Mouse (Mus musculus): ENCODE measurements around the gene Ephx1.

DNA sequence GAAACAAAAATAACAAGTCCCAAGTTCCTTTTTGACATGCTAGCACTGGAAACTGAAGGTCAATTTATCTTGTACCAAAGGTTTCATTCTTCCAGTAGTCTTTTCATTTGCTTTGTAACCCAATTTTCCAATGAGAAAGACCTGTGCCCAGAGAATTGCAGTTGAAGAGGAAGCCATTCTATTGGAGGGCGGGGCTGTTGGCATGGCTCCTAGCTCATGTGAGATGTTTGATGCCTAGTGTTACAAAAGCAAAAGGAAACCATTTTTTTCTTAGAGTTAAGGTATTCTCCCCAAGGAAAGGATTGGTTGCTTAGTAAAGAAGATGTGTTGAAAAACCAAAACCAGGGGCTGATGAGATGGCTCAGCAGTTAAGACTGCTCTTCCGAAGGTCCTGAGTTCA, 12.4 kb downstream of the Ephx1 start:
- TF ChIP-seq CTCF (IDR thresholded peaks at IDR 0.05; ENCODE audit: control insufficient read depth, insufficient read depth, insufficient read length) (no peak), USF1 (IDR thresholded peaks at IDR 0.05; ENCODE audit: low read depth) (no peak), CEBPB (IDR thresholded peaks at IDR 0.05; ENCODE audit: low read depth) (no peak), MYOD1 (IDR thresholded peaks at IDR 0.05; ENCODE audit: control insufficient read depth, insufficient read length, low read depth) (no peak)

Data from C2C12 (cell line).